Mouse (Mus musculus): Measurements from ENCODE around the gene Mif.
A peak's percentile ranks its signal among the peaks of the same experiment; 100 is the strongest.
"Not testable (repeated sequence)": the region's sequence is repeated elsewhere in the genome, so short reads cannot be mapped to it uniquely, and the experiment has no call there.

The Mif gene

GRCm38 (mm10) chr10:75872915-75873542 lies 13.0 kb upstream of the Mif start:
- DNase-seq: peak; percentile 76

- no peak for DNase-seq
Measured at GRCm38 (mm10) chr10:75872025-75872914, 12.2 kb upstream of the Mif start.

DNA sequence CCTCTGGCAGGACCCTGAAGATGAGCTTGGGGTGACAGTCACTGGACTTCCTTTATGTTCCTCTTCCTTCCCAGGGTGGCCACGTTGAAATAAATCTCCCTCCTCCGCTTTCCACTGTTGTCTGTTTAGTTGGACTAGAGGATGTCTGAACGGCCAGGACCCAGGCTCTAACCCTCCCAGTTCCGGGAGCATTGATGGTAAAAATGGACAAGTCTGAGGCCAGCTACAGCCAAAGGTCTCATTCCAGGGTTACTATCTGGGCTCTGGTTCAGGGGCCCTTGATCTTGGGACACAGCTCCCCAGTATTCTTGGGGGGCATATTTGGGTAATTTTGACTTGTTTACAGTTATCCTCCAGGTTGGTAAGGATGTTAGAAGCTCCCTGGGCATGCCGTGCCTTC lies 1.5 kb upstream of the Mif start:
- DNase-seq: no peak

GRCm38 (mm10) chr10:75860746-75861145 lies 706 bp upstream of the Mif start:
- peak; percentile 49 for DNase-seq

GRCm38 (mm10) chr10:75859107-75859746 lies 813 bp downstream of the Mif start:
- peak; percentile 40 for DNase-seq

DNA sequence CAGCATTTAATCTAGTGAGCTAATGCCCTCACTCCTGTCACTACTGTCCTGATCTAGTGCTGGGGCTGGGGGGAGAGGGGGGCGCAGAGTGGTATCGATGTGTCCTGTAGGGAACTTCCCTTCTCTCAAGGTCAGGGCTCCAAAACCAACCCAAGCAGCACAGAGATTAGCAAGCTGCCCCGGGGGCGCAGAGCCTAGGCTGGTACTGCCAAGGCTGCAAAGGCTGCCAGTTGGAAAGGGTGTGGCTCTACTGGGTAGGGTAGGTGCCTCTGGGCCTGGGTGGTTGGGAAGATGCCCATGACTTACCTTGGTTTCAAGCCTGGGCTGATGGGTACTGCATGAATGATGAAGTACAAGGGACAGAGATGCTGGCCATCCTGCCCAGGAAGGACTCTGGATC lies 2.4 kb downstream of the Mif start:
- peak; percentile 42 for DNase-seq

DNA sequence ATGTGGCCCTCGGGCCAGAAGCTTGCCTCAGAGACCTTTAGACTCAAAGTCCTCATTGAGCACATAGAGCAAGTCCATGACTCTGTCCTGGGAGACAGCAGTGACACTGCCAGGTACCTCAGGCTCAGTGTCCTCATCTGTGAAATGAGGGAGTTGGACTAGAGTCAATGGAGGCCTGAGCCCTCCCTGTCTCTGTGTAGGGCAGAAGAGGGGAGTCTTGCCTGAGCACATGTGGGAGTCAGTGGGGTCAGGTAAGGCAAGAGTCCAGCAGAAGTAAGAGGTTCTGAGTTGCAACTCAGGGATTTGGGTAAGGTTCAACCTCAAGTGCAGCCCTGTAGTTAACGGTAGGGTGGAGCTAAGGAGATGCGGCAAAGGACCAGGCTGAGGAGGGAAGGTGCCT lies 3.1 kb downstream of the Mif start:
- DNase-seq: peak; percentile 54

DNA sequence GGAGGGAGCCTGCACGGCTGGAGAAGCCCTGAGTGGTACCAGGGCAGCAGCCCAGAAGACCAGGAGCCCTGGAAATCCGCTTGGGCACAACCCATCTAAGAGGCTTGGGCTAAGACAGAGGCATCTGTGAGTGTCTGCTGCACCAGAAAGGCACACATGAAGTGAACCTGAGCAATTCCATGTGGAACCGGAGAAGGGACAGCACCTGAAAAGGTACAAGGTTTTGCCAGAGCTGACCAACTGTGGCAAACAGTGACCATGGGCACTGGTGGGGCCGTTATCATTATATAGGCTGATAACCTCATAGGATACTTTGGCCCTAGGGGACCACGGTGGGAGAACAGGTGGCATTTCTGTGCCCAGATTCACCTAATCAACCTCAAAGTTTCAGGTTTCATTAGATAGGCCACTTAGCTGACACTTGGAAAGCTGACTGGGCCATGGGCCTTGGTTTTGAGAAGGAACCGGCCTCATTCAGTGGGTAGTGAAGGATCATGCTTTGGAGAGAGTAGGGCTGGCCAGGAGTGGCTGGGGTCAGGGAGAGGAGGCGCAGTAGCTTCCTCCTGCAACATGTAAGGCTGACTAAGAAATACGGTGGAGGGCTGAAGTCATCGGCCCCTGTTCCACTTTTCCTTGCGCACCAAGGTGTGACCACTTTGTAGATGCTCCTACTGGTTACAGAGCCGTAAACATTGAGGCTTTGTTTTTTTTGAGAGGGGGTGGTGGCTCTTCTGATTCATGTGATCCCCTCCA lies 3.7 kb downstream of the Mif start:
- DNase-seq: no peak

GRCm38 (mm10) chr10:75855416-75855981 lies 4.5 kb downstream of the Mif start:
- no peak for DNase-seq

DNA sequence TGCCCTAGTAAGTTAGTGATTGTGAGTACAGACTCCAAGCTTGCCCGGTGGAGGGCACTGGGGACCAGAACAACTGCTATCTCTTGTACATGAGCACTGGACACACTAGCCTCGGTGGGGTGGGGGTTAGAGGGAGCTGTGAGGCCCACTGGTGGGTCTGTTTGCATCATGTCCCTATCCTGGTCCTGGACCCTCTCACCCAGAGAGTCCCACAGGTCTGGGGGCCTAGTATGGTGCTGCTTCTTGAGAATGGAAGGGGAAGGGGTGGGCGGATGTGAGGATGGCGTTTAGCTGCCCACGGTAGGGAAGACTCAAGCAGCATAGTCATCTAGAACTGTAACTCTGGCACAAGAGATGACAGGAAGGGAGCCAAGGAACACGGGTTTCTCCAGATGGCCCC lies 5.2 kb downstream of the Mif start:
- DNase-seq: no peak

DNA sequence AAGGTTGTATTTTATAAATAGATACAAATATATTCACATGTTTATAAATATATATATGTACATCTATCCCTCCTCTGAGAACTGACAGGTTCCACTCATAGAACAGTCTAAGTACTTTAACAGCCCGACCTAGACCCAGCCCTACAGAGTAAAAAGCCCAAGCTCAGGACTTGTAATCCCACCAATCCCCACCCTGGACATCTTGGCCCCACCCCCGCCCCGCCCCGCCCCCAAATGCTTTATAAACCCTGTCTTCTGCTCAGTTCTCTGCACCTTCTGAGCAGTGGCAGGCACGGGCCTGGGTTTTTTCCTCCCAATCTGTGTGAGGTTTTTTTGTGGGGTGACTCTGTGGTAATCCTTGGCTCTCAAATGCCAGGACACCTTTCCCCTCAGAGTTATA lies 5.9 kb downstream of the Mif start:
- DNase-seq: no peak

DNA sequence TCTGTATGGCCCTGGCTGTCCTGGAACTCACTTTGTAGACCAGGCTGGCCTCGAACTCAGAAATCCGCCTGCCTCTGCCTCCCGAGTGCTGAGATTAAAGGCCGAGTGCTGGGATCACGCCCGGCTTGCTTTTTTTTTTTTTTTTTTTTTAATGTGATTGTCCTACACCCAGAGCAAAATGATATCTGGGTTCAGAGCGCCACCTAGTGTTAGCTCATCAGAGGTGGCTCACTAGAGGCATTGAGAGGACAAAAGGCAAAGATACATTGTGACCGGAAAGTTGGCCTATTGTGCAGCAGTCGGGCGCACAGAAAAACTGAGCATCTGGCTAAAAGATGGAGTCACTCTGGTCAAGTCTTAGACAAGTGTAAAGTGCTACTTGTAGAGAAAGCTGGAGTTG lies 6.6 kb downstream of the Mif start:
- DNase-seq: peak; percentile 92

DNA sequence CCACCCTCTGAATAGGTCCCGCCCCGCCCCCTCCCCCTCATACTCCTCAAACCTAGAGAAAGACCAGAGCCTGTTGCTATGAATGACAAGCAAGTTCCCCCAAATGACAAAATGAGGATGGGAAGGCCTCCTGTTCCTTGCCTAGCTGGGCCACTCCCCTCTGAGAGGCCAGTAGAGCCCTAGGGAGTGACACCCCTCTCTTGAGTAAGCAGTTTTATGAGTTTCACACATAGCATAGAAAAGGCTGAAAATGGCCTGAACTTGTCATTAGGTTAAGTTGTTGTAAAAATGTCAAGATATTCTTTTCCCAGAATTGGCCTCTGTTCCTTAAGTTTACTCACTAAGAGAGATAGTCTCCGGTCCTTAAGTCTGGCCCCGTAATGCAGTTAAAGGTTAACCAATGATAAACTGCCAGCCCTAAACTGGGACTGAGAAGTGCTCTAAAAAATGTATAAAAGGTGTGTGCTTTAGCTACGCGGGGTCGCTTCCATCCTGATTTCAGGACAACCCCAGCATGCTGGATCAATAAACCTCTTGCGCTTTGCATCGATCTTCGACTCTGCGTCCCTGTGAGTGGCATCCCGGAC lies 7.4 kb downstream of the Mif start:
- no peak for DNase-seq

DNA sequence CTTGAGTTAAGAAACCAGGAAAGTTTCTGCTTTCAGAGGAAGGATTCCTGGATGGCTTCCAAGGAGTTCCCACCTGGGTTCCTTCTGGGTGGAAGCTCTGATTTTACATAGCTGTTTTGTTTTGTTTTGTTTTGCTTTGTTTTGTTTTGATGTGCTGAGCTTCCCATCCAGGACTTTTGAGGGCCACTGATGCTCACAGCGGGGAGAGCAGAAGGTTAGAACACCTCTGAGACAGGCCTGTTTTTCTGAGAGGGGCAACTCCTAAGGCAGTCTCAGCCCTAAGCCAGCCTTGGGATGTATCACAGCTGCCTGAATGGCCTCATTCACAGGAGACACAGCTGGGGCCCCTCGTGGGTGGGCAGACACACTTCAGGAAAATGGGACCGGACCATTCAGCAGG lies 8.4 kb downstream of the Mif start:
- DNase-seq: no peak

DNA sequence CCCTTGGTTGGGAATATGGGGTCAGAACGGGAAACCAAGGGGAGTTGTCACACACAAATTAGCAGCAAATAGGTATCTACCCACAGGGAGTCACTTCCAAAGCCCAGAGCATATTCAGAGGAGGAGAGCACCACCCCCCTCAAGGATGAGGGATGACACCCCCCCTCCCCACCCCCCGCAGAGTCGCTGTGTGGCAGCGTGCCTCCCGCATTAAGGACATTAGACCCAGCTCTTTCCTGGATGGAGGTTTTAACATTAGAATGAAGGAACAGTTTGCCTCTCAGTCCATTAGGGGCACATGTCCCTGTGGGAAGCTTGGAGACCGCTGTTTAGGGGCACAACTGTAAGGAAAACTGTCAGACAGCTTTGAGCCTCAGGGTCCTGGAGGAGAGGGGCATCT lies 9.0 kb downstream of the Mif start:
- no peak for DNase-seq

GRCm38 (mm10) chr10:75848382-75848781 lies 11.7 kb downstream of the Mif start:
- no peak for DNase-seq

- DNase-seq: no peak
Measured at GRCm38 (mm10) chr10:75845306-75845930, 14.6 kb downstream of the Mif start.

- DNase-seq: peak; percentile 64
Measured at GRCm38 (mm10) chr10:75844800-75845199, 15.2 kb downstream of the Mif start.

DNA sequence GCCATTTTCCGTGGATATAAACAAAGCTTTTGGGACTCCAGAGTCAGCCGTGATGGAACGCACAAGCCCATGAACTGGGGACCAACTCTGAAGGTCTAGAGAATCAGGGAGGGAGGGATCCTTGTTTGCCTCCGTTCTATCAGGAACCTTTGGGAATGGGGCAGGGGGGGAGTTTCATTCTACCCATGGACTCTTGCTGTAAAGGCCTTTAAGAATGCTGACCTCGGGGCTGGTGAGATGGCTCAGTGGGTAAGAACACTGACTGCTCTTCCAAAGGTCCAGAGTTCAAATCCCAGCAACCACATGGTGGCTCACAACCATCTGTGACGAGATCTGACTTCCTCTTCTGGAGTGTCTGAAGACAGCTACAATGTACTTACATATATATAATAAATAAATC lies 16.1 kb downstream of the Mif start:
- not testable (repeated sequence) for DNase-seq

- no peak for DNase-seq
Measured at GRCm38 (mm10) chr10:75839092-75839491, 20.9 kb downstream of the Mif start.

GRCm38 (mm10) chr10:75837248-75837759 lies 22.7 kb downstream of the Mif start, which contains the start of gene Gstt2:
Gene Gstt2, minus strand, starts transcription at chr10:75837424.
- DNase-seq: peak; percentile 98
